Mouse (Mus musculus) urinary bladder, postnatal 0 days (tissue): ENCODE data around the gene Clmn. TPM values are rescaled to one million over a fixed set of nuclear protein-coding genes. Genes with fewer than 3 reads are reported as not detected.

Source experiments
- polyA plus RNA-seq: library from polyadenylated mRNA; unstranded; fragments of >200 nt; fragmentation: Nextera tagmentation; extraction: Ambion mirVana; gene quantifications from 2 replicates; pipeline ENCODE4 v1.2.1, GENCODE M21; 2015

The Clmn gene
- 0.67 and 1.1 TPM in 2 replicates for polyA plus RNA-seq

DNA sequence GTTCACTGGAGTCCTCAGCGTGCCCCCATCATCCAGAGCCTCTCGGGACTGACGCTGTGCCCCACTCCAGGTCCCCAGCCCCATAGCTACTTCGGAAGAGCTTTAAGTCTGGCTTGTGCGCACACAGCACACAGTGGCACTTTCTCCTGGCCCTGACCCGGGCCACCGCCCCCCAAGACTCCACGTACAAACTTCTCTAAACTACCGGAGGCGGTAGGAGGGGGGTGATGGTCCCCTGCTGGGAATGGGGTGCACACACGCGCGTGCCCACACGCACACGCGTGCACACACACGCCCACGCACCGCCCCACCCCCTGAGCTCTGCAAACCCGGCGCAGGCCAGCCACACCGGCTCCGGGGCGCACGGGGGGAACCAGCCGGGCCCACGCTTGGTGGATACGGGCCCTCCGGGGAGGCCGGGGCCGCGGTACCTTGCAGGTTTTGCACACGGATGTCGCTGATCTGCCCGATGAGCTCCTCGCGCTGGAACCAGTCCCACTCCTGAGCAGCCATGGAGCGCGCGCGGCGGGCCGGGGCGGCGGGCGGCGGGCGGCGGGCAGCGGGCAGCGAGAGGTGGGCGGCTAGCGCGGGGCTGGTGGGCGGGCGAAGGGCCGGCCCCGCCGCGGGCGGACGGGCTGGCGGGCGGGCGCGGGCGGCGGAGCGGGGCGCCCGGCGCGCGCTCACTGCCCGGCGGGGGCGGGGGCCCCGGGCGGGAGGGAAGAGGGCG is at the start of gene Clmn:
Clmn (minus strand) TSS at position 638 of the 727 bp plus-strand sequence.

DNA sequence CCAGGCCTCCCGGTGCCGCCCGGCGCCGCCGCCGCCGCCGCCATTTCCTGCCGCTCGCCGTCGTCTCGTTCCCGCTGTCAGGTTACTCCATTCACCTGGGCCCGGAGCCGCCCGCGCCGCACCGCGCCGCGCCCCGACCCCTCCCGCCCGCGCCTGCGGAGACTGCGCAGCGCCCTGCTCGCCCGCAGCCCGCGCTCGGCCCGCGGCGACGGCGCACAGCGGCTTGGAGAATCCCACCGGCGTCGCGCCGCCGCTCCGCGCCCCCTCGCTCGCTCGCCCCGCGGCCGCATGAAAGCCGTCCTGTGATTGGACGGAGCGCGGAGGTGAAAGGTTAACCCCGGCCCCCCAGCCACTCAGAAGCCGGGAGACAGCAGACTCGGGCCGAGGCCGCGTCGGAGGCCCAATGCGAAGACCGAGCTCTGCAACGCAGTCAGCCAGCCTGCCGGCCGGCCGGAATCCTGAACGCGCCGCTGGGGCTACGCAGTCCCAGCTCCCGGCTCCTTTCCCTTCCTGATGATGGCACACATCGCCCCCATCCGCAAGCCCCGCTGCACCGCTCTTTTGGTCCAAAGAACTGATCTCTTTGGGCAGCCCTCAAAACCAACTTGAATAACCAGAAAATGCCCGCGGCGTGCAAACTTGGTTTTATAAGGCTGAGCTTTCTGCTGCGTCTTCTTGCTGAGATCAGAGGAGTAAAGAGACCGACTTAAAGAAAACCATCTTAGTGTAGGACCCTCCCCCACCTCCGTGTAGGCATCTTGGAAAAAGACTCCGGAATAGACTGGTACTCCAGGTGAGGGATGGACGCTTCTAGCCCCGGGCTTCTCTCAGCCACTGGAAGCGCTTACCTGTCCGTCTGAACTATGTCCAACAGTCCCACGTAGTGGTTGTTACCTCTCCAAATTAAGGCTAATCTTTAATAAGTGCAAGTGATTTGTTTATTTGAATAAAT is 112.8 kb downstream of the Clmn start, which contains the start of gene Dicer1:
Dicer1 (minus strand) TSS at position 139 of the 952 bp plus-strand sequence.

Other genes with a start within 250 kb of the Clmn start
- 17.2 and 17.8 TPM in 2 replicates for gene Dicer1, start 113.1 kb downstream of the Clmn start, polyA plus RNA-seq
- 2.9 and 3.6 TPM in 2 replicates for gene Syne3, start 144.7 kb upstream of the Clmn start, polyA plus RNA-seq
- 111 and 113 TPM in 2 replicates for gene Glrx5, start 167.6 kb upstream of the Clmn start, polyA plus RNA-seq